Mouse (Mus musculus) liver, embryonic 13.5 days (tissue): ENCODE measurements at regions not wholly inside any gene's neighbourhood (a gene's known extent, or its start where the extent isn't known, plus 50 kb on each side); places are given as distances from the start of the nearest gene placed in this dataset.
A peak's percentile ranks its signal among the peaks of the same experiment; 100 is the strongest.

Experiments used
- ATAC-seq: fragments of 200-750 bp; cut with Nextera tagmentation; 2 replicates; pipeline ENCODE4 v1.8.0; 2017; ENCODE audit warnings: low read depth, mild to moderate bottlenecking, moderate number of reproducible peaks, moderate library complexity
- DNase-seq: peaks from one replicate; pipeline ENCODE4 v3.0.0; 2022
- H3K27ac ChIP-seq: fragments of 300-500 bp; sonication (generic); 2 replicates; pipeline ENCODE4 v1.5.1; 2015; ENCODE audit warnings: moderate library complexity, mild to moderate bottlenecking, inconsistent platforms
- H3K27me3 ChIP-seq: fragments of 300-500 bp; sonication (generic); 2 replicates; pipeline ENCODE4 v1.6.1; 2015; ENCODE audit warnings: mild to moderate bottlenecking, inconsistent platforms
- H3K36me3 ChIP-seq: fragments of 300-500 bp; sonication (generic); 2 replicates; pipeline ENCODE4 v1.6.1; 2015; ENCODE audit warnings: mild to moderate bottlenecking, inconsistent platforms
- H3K4me1 ChIP-seq: fragments of 300-500 bp; sonication (generic); replicated peaks from 2 replicates; pipeline ENCODE4 v1.6.1; 2015; ENCODE audit warnings: inconsistent platforms
- H3K4me2 ChIP-seq: fragments of 300-500 bp; sonication (generic); 2 replicates; pipeline ENCODE4 v1.6.1; 2015; ENCODE audit warnings: inconsistent platforms, mild to moderate bottlenecking, moderate library complexity
- H3K4me3 ChIP-seq: fragments of 300-500 bp; sonication (generic); replicated peaks from 2 replicates; pipeline ENCODE4 v1.5.1; 2015; ENCODE audit warnings: mild to moderate bottlenecking, inconsistent platforms
- H3K9ac ChIP-seq: fragments of 300-500 bp; sonication (generic); 2 replicates; pipeline ENCODE4 v1.6.1; 2015; ENCODE audit warnings: mild to moderate bottlenecking, inconsistent platforms
- H3K9me3 ChIP-seq: fragments of 300-500 bp; sonication (generic); replicated peaks from 2 replicates; pipeline ENCODE4 v1.6.1; 2016; ENCODE audit warnings: inconsistent platforms
- WGBS: fragments of 180-500 bp; shearing (Covaris S2); methylation state at CpG from one replicate; pipeline ENCODE4 v1.1.7; 2015; ENCODE audit not compliant: insufficient replicate concordance; 5-methylcytosine and 5-hydroxymethylcytosine counted together

- peak overlapping the region; percentile 22 for H3K4me3 ChIP-seq
- H3K4me1 ChIP-seq, result peaks cover 33% of the 10 kb centered on the region
- H3K27me3 ChIP-seq, result no peaks in the 10 kb centered on the region
- no peaks in the 10 kb centered on the region for H3K9me3 ChIP-seq
- no peaks in the 10 kb centered on the region for H3K36me3 ChIP-seq
- peak; percentile 55 for ATAC-seq
- no peak for DNase-seq
- H3K9ac ChIP-seq, result peak overlapping the region; percentile 50
- H3K27ac ChIP-seq, result 0 out of 2 replicates have a peak overlapping the region, but pooled peaks have one; percentile 0
- WGBS, result 17% methylated on average over 15 of the region's 15 CpGs
- H3K4me2 ChIP-seq, result peak overlapping the region; percentile 56
Observed at GRCm38 (mm10) chr10:43742085-43743054, 159.2 kb downstream of the Qrsl1 start.

GRCm38 (mm10) chr10:43743188-43744120 lies 158.1 kb downstream of the Qrsl1 start:
- peaks cover 33% of the 10 kb centered on the region for H3K4me1 ChIP-seq
- H3K9me3 ChIP-seq, result no peaks in the 10 kb centered on the region
- ATAC-seq, result no peak
- DNase-seq, result no peak
- no peaks in the 10 kb centered on the region for H3K36me3 ChIP-seq
- no peak overlapping the region for H3K27ac ChIP-seq
- H3K4me3 ChIP-seq, result no peak overlapping the region; the same call in 1 of the 2 replicates
- H3K4me2 ChIP-seq, result no peak overlapping the region
- H3K27me3 ChIP-seq, result no peaks in the 10 kb centered on the region
- H3K9ac ChIP-seq, result no peak overlapping the region
- 83% methylated on average over 7 of the region's 7 CpGs for WGBS

- ATAC-seq (no peak), DNase-seq (no peak)
- no peaks in the 10 kb centered on the region for H3K36me3 ChIP-seq
- no peak overlapping the region for H3K4me2 ChIP-seq
- H3K4me3 ChIP-seq, result no peak overlapping the region
- peaks cover 24% of the 10 kb centered on the region for H3K4me1 ChIP-seq
- H3K27ac ChIP-seq, result no peak overlapping the region
- no peaks in the 10 kb centered on the region for H3K9me3 ChIP-seq
- WGBS, result 75% methylated on average over 8 of the region's 8 CpGs
- no peak overlapping the region for H3K9ac ChIP-seq
- no peaks in the 10 kb centered on the region for H3K27me3 ChIP-seq
Observed at GRCm38 (mm10) chr10:43745931-43746630, 155.5 kb downstream of the Qrsl1 start.

- Histone ChIP-seq H3K9me3 (no peaks in the 10 kb centered on the region), H3K4me1 (peaks cover 20% of the 10 kb centered on the region), H3K27ac (no peak overlapping the region), H3K4me2 (no peak overlapping the region), H3K4me3 (no peak overlapping the region), H3K36me3 (no peaks in the 10 kb centered on the region), H3K9ac (no peak overlapping the region), H3K27me3 (no peaks in the 10 kb centered on the region)
- no peak for ATAC-seq
- WGBS, result 73% methylated on average over 1 of the region's 1 CpGs
- DNase-seq, result no peak
Observed at GRCm38 (mm10) chr10:43746631-43747001, 154.9 kb downstream of the Qrsl1 start.

DNA sequence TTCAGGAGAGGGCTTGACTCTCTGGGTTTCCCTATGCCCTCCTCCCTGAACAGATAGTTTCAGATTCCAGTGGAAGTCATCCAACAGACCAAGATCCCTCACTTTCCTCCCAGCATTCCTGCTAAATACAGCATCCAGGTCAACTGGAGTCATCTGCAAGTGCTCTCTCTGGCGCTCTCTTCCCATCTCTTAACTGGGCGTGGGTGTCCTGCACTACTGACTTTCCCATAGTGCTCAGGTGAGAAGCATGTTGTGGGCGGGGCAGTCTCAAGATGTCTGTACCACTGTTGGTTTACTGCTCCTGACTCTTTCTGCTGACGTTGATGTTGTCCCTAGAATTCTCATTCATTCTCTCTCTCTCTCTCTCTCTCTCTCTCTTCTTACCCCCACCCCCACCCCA lies 154.0 kb downstream of the Qrsl1 start:
- no peaks in the 10 kb centered on the region for H3K36me3 ChIP-seq
- 80% methylated on average over 4 of the region's 4 CpGs for WGBS
- ATAC-seq (no peak), DNase-seq (no peak)
- H3K27me3 ChIP-seq, result no peaks in the 10 kb centered on the region
- no peaks in the 10 kb centered on the region for H3K9me3 ChIP-seq
- H3K9ac ChIP-seq, result no peak overlapping the region
- peaks cover 21% of the 10 kb centered on the region for H3K4me1 ChIP-seq
- no peak overlapping the region for H3K4me3 ChIP-seq
- H3K4me2 ChIP-seq, result no peak overlapping the region
- H3K27ac ChIP-seq, result no peak overlapping the region

GRCm38 (mm10) chr10:43748300-43748699 lies 153.2 kb downstream of the Qrsl1 start:
- DNase-seq, result no peak
- Histone ChIP-seq H3K9ac (no peak overlapping the region), H3K4me2 (no peak overlapping the region), H3K27me3 (no peaks in the 10 kb centered on the region), H3K36me3 (no peaks in the 10 kb centered on the region), H3K4me1 (peaks cover 16% of the 10 kb centered on the region; the same call in 1 of the 2 replicates), H3K9me3 (no peaks in the 10 kb centered on the region), H3K4me3 (no peak overlapping the region), H3K27ac (no peak overlapping the region)
- ATAC-seq, result no peak
- WGBS, result 82% methylated on average over 3 of the region's 3 CpGs

- Histone ChIP-seq H3K4me1 (peaks cover 16% of the 10 kb centered on the region; the same call in 1 of the 2 replicates), H3K9me3 (no peaks in the 10 kb centered on the region), H3K36me3 (no peaks in the 10 kb centered on the region), H3K27ac (no peak overlapping the region), H3K4me2 (no peak overlapping the region), H3K9ac (no peak overlapping the region), H3K4me3 (no peak overlapping the region), H3K27me3 (no peaks in the 10 kb centered on the region)
- DNase-seq (no peak), ATAC-seq (no peak)
- WGBS, result 81% methylated on average over 4 of the region's 4 CpGs
Observed at GRCm38 (mm10) chr10:43749496-43750110, 151.9 kb downstream of the Qrsl1 start.

GRCm38 (mm10) chr10:43750401-43750800 lies 151.1 kb downstream of the Qrsl1 start:
- H3K27ac ChIP-seq, result no peak overlapping the region
- DNase-seq, result no peak
- H3K9me3 ChIP-seq, result no peaks in the 10 kb centered on the region
- no peak for ATAC-seq
- H3K4me3 ChIP-seq, result no peak overlapping the region
- H3K9ac ChIP-seq, result no peak overlapping the region
- 69% methylated on average over 6 of the region's 6 CpGs for WGBS
- no peaks in the 10 kb centered on the region for H3K27me3 ChIP-seq
- H3K4me1 ChIP-seq, result peaks cover 16% of the 10 kb centered on the region; the same call in 1 of the 2 replicates
- H3K4me2 ChIP-seq, result no peak overlapping the region
- no peaks in the 10 kb centered on the region for H3K36me3 ChIP-seq

GRCm38 (mm10) chr10:43750854-43751253 lies 150.7 kb downstream of the Qrsl1 start:
- Histone ChIP-seq H3K9me3 (no peaks in the 10 kb centered on the region), H3K4me2 (no peak overlapping the region), H3K36me3 (no peaks in the 10 kb centered on the region), H3K4me3 (no peak overlapping the region), H3K27me3 (no peaks in the 10 kb centered on the region), H3K4me1 (peaks cover 16% of the 10 kb centered on the region; the same call in 1 of the 2 replicates), H3K9ac (no peak overlapping the region), H3K27ac (no peak overlapping the region)
- WGBS, result 66% methylated on average over 10 of the region's 10 CpGs
- no peak for DNase-seq
- no peak for ATAC-seq

DNA sequence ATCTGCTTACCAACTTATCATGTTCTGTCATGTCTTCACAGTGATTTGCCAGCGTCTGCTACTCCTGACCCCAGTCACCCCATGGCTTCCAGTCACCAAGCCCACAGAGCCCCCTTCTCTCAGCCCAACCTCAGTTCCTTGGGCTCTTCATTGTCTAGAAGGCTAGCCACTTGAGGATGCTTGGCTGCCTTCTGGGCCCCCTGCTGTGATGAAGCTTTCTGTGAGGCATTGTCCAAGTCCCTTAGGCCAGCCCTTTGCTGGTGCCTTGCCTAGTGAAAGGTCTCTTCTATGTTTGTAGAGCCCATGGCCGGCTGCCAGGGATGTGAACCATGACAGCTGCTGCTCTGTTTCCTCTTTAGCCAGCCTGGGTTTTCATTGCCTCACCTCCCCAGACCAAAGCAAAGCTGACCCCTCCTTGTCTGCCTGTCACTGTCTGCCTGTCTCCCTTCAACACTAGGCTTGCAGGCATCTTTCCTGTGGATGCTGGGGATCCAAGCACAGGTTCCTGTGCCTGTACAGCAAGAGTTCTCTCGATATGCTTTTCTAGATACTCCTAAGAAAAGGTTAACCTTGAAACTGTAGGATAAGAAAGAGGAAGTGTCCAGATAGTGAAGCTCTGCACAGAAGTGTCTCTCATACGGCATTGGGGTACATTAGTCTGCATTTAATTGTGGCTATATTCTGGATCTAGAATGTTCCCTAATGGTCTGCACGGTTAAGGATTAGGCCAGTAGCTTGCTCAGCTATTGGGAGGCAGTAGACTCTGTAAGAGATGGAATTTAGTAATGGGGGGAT lies 149.5 kb downstream of the Qrsl1 start:
- no peak overlapping the region for H3K4me2 ChIP-seq
- no peaks in the 10 kb centered on the region for H3K27me3 ChIP-seq
- ATAC-seq (no peak), DNase-seq (no peak)
- no peak overlapping the region for H3K9ac ChIP-seq
- H3K4me1 ChIP-seq, result peaks cover 16% of the 10 kb centered on the region; the same call in 1 of the 2 replicates
- H3K36me3 ChIP-seq, result no peaks in the 10 kb centered on the region
- H3K9me3 ChIP-seq, result no peaks in the 10 kb centered on the region
- WGBS, result 27% methylated on average over 5 of the region's 5 CpGs
- no peak overlapping the region for H3K4me3 ChIP-seq
- H3K27ac ChIP-seq, result no peak overlapping the region
